Mouse (Mus musculus) testis, adult 2 months (tissue): ENCODE results near the gene Ahnak2.

Experiments
- CTCF ChIP-seq: fragments of 200-500 bp; IDR thresholded peaks from 2 replicates; pipeline ENCODE4 v1.5.1; 2012; ENCODE audit warnings: low read depth, mild to moderate bottlenecking, inconsistent platforms, low read length, moderate library complexity; ENCODE audit not compliant: control insufficient read depth, insufficient read depth, insufficient replicate concordance
- POLR2A ChIP-seq: fragments of 200-500 bp; IDR thresholded peaks from 2 replicates; pipeline ENCODE4 v1.6.1; 2012; ENCODE audit warnings: low read depth, mild to moderate bottlenecking, inconsistent platforms, low read length, moderate library complexity; ENCODE audit not compliant: control insufficient read depth

GRCm38 (mm10) chr12:112835046-112835445 lies 32.6 kb upstream of the Ahnak2 start:
- no peak for TF ChIP-seq POLR2A
- TF ChIP-seq CTCF = no peak
